In genomic region chr9:82888645-82889044, GRCm38 (mm10) we compare ENCODE assay signal across 32 mouse cellular contexts. TPM values are rescaled to one million over a fixed set of nuclear protein-coding genes. Genes with fewer than 3 reads are reported as not detected.
DNase-seq lines count a peak whose midpoint lies in the region; ATAC-seq and TF ChIP-seq lines count a peak whose summit lies in the region.
"Had no signal": no experiment of that assay in that cellular context is flagged by ENCODE, and none has a peak within 500 bp of the region (broad histone marks: within the 10 kb centered on the region; RNA-seq: fewer than 3 reads in every experiment).

No protein-coding gene starts in this region.

- DNase-seq in frontal cortex, postnatal 10 days (ENCODE audit: low spot score in 2 of 2): no peak
- DNase-seq in left cerebral cortex, adult 11 months (ENCODE audit: low spot score): peak; percentile 5
- DNase-seq in left cerebral cortex, postnatal 4 days: no peak
- DNase-seq in MEL (ENCODE audit: low read depth, low spot score): peak; percentile 33
- peak; percentile 14 for DNase-seq in brain, embryonic 14.5 days (ENCODE audit: low read depth)
- DNase-seq in spleen, postnatal 4 days (ENCODE audit: low spot score in 2 of 2): no peak
- no peak for DNase-seq in embryonic facial prominence, embryonic 10.5 days (ENCODE audit: low spot score)
- DNase-seq: adrenal gland, postnatal 36 days; cerebellum, adult 9-10 months; cerebellum, postnatal 36 days; forebrain, postnatal 0 days; gastrocnemius, postnatal 25 days; heart, adult 2 months; heart, postnatal 14 days; kidney, adult 8-10 months; kidney, postnatal 4 days; liver, postnatal 0 days; lung, postnatal 36 days; thymus, postnatal 14 days had no signal

- no peaks in the 10 kb centered on the region for H3K9me3 ChIP-seq in MEL (replicated peaks; ENCODE audit: insufficient read depth, low read length)
- H3K9me3 ChIP-seq in embryonic facial prominence, embryonic 10.5 days: no peaks in the 10 kb centered on the region
- H3K9me3 ChIP-seq: embryonic facial prominence, embryonic 12.5 days; hindbrain, embryonic 12.5 days; intestine, embryonic 15.5 days; limb, embryonic 12.5 days; liver, embryonic 12.5 days; midbrain, embryonic 12.5 days; neural tube, embryonic 12.5 days had no signal

- peaks cover 2 to 70% of the 10 kb centered on the region in 2 experiments for H3K36me3 ChIP-seq in MEL (ENCODE audit: control insufficient read depth in 1 of 2, insufficient read depth in 2 of 2, low read length in 2 of 2)
- H3K36me3 ChIP-seq in embryonic facial prominence, embryonic 10.5 days (replicated peaks): peaks cover 100% of the 10 kb centered on the region

- no peaks in the 10 kb centered on the region for H3K79me2 ChIP-seq in MEL (ENCODE audit: control insufficient read depth, insufficient read depth, low read length, poor library complexity)

- no peaks in the 10 kb centered on the region for H3K4me1 ChIP-seq in MEL (ENCODE audit: control insufficient read depth in 1 of 2, insufficient read depth in 2 of 2, low read length in 2 of 2)
- H3K4me1 ChIP-seq in embryonic facial prominence, embryonic 10.5 days: no peaks in the 10 kb centered on the region
- H3K4me1 ChIP-seq: embryonic facial prominence, embryonic 12.5 days; hindbrain, embryonic 12.5 days; intestine, embryonic 15.5 days; limb, embryonic 12.5 days; liver, embryonic 12.5 days; midbrain, embryonic 12.5 days; neural tube, embryonic 12.5 days had no signal

- intact Hi-C loops in left cerebral cortex, postnatal 4 days (cut with DNase I): no loop called here

- no peak for TF ChIP-seq POLR2A in MEL (IDR thresholded peaks at IDR 0.05; ENCODE audit: control insufficient read depth in 1 of 2, insufficient read depth in 1 of 2, low read depth in 1 of 2, low read length in 2 of 2, poor library complexity in 1 of 2)
- TF ChIP-seq POLR2A in brain, embryonic 14.5 days (IDR thresholded peaks at IDR 0.05; ENCODE audit: borderline replicate concordance, extremely low read depth, insufficient read depth, insufficient read length, poor library complexity, severe bottlenecking): no peak

- TF ChIP-seq CTCF in MEL (IDR thresholded peaks at IDR 0.05 in 2 of 3, conservative IDR thresholded peaks at IDR 0.05 in 1 of 3; ENCODE audit: control insufficient read depth in 1 of 3, insufficient read depth in 1 of 3, low read depth in 2 of 3, low read length in 3 of 3, poor library complexity in 1 of 3, severe bottlenecking in 1 of 3): no peak
- no peak for TF ChIP-seq CTCF in brain, embryonic 14.5 days (IDR thresholded peaks at IDR 0.05; ENCODE audit: borderline replicate concordance, extremely low read depth, insufficient read depth, insufficient read length)

- H3K4me3 ChIP-seq in MEL (ENCODE audit: control insufficient read depth in 1 of 2, insufficient read depth in 1 of 2, low read depth in 2 of 2, low read length in 2 of 2): no peak overlapping the region
- no peak overlapping the region for H3K4me3 ChIP-seq in embryonic facial prominence, embryonic 10.5 days
- H3K4me3 ChIP-seq: embryonic facial prominence, embryonic 12.5 days; heart, adult 2 months; hindbrain, embryonic 12.5 days; intestine, embryonic 15.5 days; limb, embryonic 12.5 days; liver, embryonic 12.5 days; midbrain, embryonic 12.5 days; myocyte; neural tube, embryonic 12.5 days had no signal

- TF ChIP-seq RAD21 in MEL (IDR thresholded peaks at IDR 0.05; ENCODE audit: low read depth, low read length): no peak

- TF ChIP-seq EP300 in MEL (IDR thresholded peaks at IDR 0.05; ENCODE audit: low read depth in 1 of 2, low read length in 2 of 2): no peak

- no peak overlapping the region for H3K27ac ChIP-seq in MEL (ENCODE audit: control insufficient read depth, low read depth, low read length)
- no peak overlapping the region for H3K27ac ChIP-seq in embryonic facial prominence, embryonic 10.5 days (replicated peaks)
- H3K27ac ChIP-seq: embryonic facial prominence, embryonic 12.5 days; heart, adult 2 months; hindbrain, embryonic 12.5 days; hindbrain, postnatal 0 days; intestine, embryonic 15.5 days; kidney, postnatal 0 days; limb, embryonic 12.5 days; liver, embryonic 12.5 days; midbrain, embryonic 12.5 days; neural tube, embryonic 12.5 days had no signal

- H3K9ac ChIP-seq in MEL (ENCODE audit: control insufficient read depth, low read depth, low read length, poor library complexity, severe bottlenecking): no peak overlapping the region
- H3K9ac ChIP-seq: embryonic facial prominence, embryonic 12.5 days; forebrain, postnatal 0 days; hindbrain, embryonic 12.5 days; intestine, embryonic 15.5 days; limb, embryonic 12.5 days; liver, embryonic 12.5 days; liver, postnatal 0 days; midbrain, embryonic 12.5 days; neural tube, embryonic 12.5 days had no signal

- H3K27me3 ChIP-seq in MEL (ENCODE audit: control insufficient read depth in 1 of 2, insufficient read depth in 2 of 2, low read length in 2 of 2): no peaks in the 10 kb centered on the region
- H3K27me3 ChIP-seq in embryonic facial prominence, embryonic 10.5 days (replicated peaks; ENCODE audit: low read depth, poor library complexity, severe bottlenecking): no peaks in the 10 kb centered on the region
- H3K27me3 ChIP-seq: embryonic facial prominence, embryonic 12.5 days; hindbrain, embryonic 12.5 days; intestine, embryonic 15.5 days; limb, embryonic 12.5 days; liver, embryonic 12.5 days; midbrain, embryonic 12.5 days; neural tube, embryonic 12.5 days; Patski had no signal

- ATAC-seq in frontal cortex, adult (ENCODE audit: low TSS enrichment): peak; percentile 89
- ATAC-seq: CD4-positive, CD25-positive, alpha-beta regulatory T cell, adult 4 months; forebrain, postnatal 0 days; hindbrain, postnatal 0 days; intestine, embryonic 15.5 days; liver, embryonic 12.5 days; liver, postnatal 0 days; Patski had no signal

TF ChIP-seq in MEL, 35 proteins besides CTCF, POLR2A, EP300 and RAD21:
- no peak for TF ChIP-seq POLR2AphosphoS2 (IDR thresholded peaks at IDR 0.05; ENCODE audit: low read length)
- no peak for TF ChIP-seq SMC3 (IDR thresholded peaks at IDR 0.05; ENCODE audit: low read depth, low read length)
- TF ChIP-seq RCOR1 (IDR thresholded peaks at IDR 0.05; ENCODE audit: low read depth, low read length): no peak
- TF ChIP-seq NELFE (IDR thresholded peaks at IDR 0.05; ENCODE audit: low read depth, low read length): no peak
- no peak for TF ChIP-seq BHLHE40 (IDR thresholded peaks at IDR 0.05; ENCODE audit: borderline replicate concordance, low read depth, low read length)
- no peak for TF ChIP-seq GATA1 (IDR thresholded peaks at IDR 0.05; ENCODE audit: low read depth, low read length)
- no peak for TF ChIP-seq NRF1 (IDR thresholded peaks at IDR 0.05; ENCODE audit: insufficient read depth, low read depth, low read length, poor library complexity, severe bottlenecking)
- no peak for TF ChIP-seq ELF1 (IDR thresholded peaks at IDR 0.05; ENCODE audit: low read depth, low read length)
- no peak for TF ChIP-seq TBP (IDR thresholded peaks at IDR 0.05; ENCODE audit: low read depth, low read length)
- no peak for TF ChIP-seq ZKSCAN1 (IDR thresholded peaks at IDR 0.05; ENCODE audit: low read depth, low read length)
- no peak for TF ChIP-seq SIN3A (IDR thresholded peaks at IDR 0.05; ENCODE audit: low read length)
- TF ChIP-seq E2F4 (IDR thresholded peaks at IDR 0.05; ENCODE audit: borderline replicate concordance, low read depth, low read length): no peak
- TF ChIP-seq MYC (IDR thresholded peaks at IDR 0.05; ENCODE audit: low read depth, low read length): no peak
- no peak for TF ChIP-seq CHD2 (IDR thresholded peaks at IDR 0.05; ENCODE audit: low read length)
- no peak for TF ChIP-seq KAT2A (conservative IDR thresholded peaks at IDR 0.05; ENCODE audit: low read depth, low read length)
- TF ChIP-seq MEF2A (IDR thresholded peaks at IDR 0.05; ENCODE audit: extremely low read depth, insufficient replicate concordance, low read depth, low read length, poor library complexity, severe bottlenecking): no peak
TF ChIP-seq in MEL: peak in this region for 0.

RNA-seq across cellular contexts. Expression of gene Irak1bp1, which starts 59.3 kb away (rescaled TPM):
- total RNA-seq in left cerebral cortex, postnatal 4 days (2021): 10 to 100 TPM; 24.5 to 29.0 TPM
- total RNA-seq in MEL (2012; rRNA removed): 10.0 and 10.4 TPM in 2 replicates
- 10 to 100 TPM in 1 of 2 experiments, not detected in 1; 14.1 TPM for polyA plus RNA-seq in MEL (2012; ENCODE audit: insufficient read depth in 1 of 2, insufficient read length in 2 of 2, low read depth in 1 of 2, low replicate concordance in 2 of 2, missing spikeins in 1 of 2)
- polyA plus RNA-seq in brain, embryonic 14.5 days (2012; rRNA removed): 22.2 and 27.5 TPM in 2 replicates
- 21.1 and 23.0 TPM in 2 replicates for polyA plus RNA-seq in embryonic facial prominence, embryonic 10.5 days (2016; fragmentation: Nextera tagmentation; extraction: Ambion mirVana)

Comparison
In these comparisons a context has a peak if more than half of its experiments do, and no peak if none do; other contexts are left out.
1. DNase-seq: peak in left cerebral cortex, adult 11 months (single experiment), MEL (single experiment) and brain, embryonic 14.5 days (single experiment); none in frontal cortex, postnatal 10 days (0 of 2), left cerebral cortex, postnatal 4 days (single experiment), spleen, postnatal 4 days (0 of 2) and embryonic facial prominence, embryonic 10.5 days (single experiment).